Mouse (Mus musculus): ENCODE data around the gene Anxa6.

DNA sequence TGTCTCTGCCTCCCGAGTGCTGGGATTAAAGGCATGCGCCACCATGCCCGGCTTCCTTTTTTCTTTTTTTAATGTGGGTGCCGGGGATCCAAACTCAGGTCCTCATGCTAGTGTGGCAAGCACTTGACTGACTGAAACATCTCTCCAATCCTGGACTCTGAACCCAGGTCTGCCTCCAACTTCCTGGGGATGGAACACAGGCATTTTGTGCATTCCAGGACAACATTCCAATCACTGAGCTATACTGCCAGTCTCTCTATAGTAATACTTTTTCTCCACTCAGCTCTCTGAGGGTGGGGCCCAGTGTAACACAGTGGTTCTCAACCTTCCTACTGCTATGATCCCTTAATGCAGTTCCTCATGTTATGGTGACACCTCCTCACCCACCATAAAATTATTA lies 58.6 kb downstream of the Anxa6 start:
- no peak for TF ChIP-seq CTCF (IDR thresholded peaks at IDR 0.05; ENCODE audit: borderline replicate concordance, extremely low read depth, insufficient read depth, insufficient read length)
- TF ChIP-seq POLR2A (IDR thresholded peaks at IDR 0.05; ENCODE audit: borderline replicate concordance, extremely low read depth, insufficient read depth, insufficient read length, poor library complexity, severe bottlenecking) = no peak
